In the genomic region with DNA sequence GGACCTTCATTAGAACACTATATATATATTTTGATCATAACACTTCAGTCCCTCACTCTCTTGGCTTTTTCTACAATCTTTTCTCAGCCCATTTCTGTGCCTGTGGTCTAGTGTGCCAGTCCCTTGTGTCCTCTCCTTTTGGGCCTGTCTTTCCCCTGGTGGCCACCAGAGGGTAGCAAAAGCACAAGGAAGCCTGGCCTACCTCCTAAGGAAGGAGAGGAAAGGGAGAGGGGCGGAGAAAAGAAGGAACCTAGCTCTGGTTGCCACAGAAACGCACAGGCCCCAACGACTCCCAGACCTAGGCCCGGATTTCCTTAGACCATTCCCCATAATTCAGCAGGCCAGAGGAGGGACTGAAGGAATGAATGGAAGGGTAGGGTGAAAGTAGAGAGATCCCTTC, we compare ENCODE assay signal across 8 mouse cellular contexts. TPM values are rescaled to one million over a fixed set of nuclear protein-coding genes. Genes with fewer than 3 reads are reported as not detected.
DNase-seq lines count a peak whose midpoint lies in the region; ATAC-seq and TF ChIP-seq lines count a peak whose summit lies in the region.

No protein-coding gene starts in this region.

- WGBS in bone marrow, adult 2 months, result 0% methylated on average over 4 of the region's 4 CpGs
- WGBS in embryonic facial prominence, embryonic 14.5 days, result 6% methylated on average over 4 of the region's 4 CpGs
- WGBS in limb, embryonic 12.5 days, result 0% methylated on average over 4 of the region's 4 CpGs
- 0% methylated on average over 4 of the region's 4 CpGs for WGBS in midbrain, postnatal 0 days

- no peaks in the 10 kb centered on the region; the same call in 1 of the 2 replicates for H3K4me1 ChIP-seq in bone marrow, adult 2 months (ENCODE audit: control insufficient read depth, insufficient read depth, low read length)
- peaks cover 51% of the 10 kb centered on the region for H3K4me1 ChIP-seq in embryonic facial prominence, embryonic 14.5 days (ENCODE audit: control insufficient read depth, insufficient read depth, low read length)
- H3K4me1 ChIP-seq in limb, embryonic 12.5 days (replicated peaks), result peaks cover 68% of the 10 kb centered on the region
- H3K4me1 ChIP-seq in midbrain, postnatal 0 days (ENCODE audit: insufficient read depth, low read length), result no peaks in the 10 kb centered on the region

- H3K4me2 ChIP-seq in embryonic facial prominence, embryonic 14.5 days (ENCODE audit: low read depth, low read length), result peak overlapping the region; percentile 57; the same call in 1 of the 2 replicates
- peak overlapping the region; percentile 63 for H3K4me2 ChIP-seq in limb, embryonic 12.5 days
- peak overlapping the region; percentile 29; the same call in 1 of the 2 replicates for H3K4me2 ChIP-seq in midbrain, postnatal 0 days (ENCODE audit: low read depth, low read length, poor library complexity, severe bottlenecking)

- TF ChIP-seq CTCF in bone marrow, adult 2 months (IDR thresholded peaks at IDR 0.05; ENCODE audit: control insufficient read depth, insufficient read depth, low read length), result peak; percentile 94
- TF ChIP-seq CTCF in midbrain, postnatal 0 days (IDR thresholded peaks at IDR 0.05), result peak; percentile 97

- no peak overlapping the region for H3K4me3 ChIP-seq in bone marrow, adult 2 months (replicated peaks; ENCODE audit: control insufficient read depth, low read depth, low read length)
- H3K4me3 ChIP-seq in embryonic facial prominence, embryonic 14.5 days (ENCODE audit: low read depth, low read length), result no peak overlapping the region
- no peak overlapping the region for H3K4me3 ChIP-seq in limb, embryonic 12.5 days (replicated peaks)
- H3K4me3 ChIP-seq in midbrain, postnatal 0 days (ENCODE audit: low read depth, low read length), result no peak overlapping the region

- peak; percentile 84 for DNase-seq in 416B (ENCODE audit: low read depth)
- DNase-seq in embryonic facial prominence, embryonic 14.5 days (ENCODE audit: low spot score), result peak; percentile 94
- peak; percentile 75 to 85 for DNase-seq in heart, adult 9 months (ENCODE audit: low spot score in 2 of 2)
- peak; percentile 82 to 92 for DNase-seq in kidney, adult 8-10 months
- DNase-seq in midbrain, postnatal 0 days (ENCODE audit: low spot score), result peak; percentile 91
- DNase-seq in spleen, postnatal 10 days (ENCODE audit: low spot score in 2 of 2), result peak; percentile 68 to 80

- peak; percentile 45 for ATAC-seq in embryonic facial prominence, embryonic 14.5 days (ENCODE audit: low read depth)
- ATAC-seq in limb, embryonic 12.5 days (ENCODE audit: insufficient number of reproducible peaks, insufficient read depth, low FRiP score, low TSS enrichment, low read depth), result peak; percentile 43; the same call in 1 of the 2 replicates
- ATAC-seq in midbrain, postnatal 0 days (ENCODE audit: low FRiP score), result 0 out of 2 replicates have a peak, but pooled peaks have one; percentile 11

- no peak overlapping the region for H3K27ac ChIP-seq in bone marrow, adult 2 months (ENCODE audit: control insufficient read depth, insufficient read depth, low read depth, low read length, poor library complexity)
- H3K27ac ChIP-seq in embryonic facial prominence, embryonic 14.5 days (replicated peaks; ENCODE audit: low read depth, low read length), result no peak overlapping the region
- H3K27ac ChIP-seq in limb, embryonic 12.5 days, result no peak overlapping the region
- peak overlapping the region; percentile 32; the same call in 1 of the 2 replicates for H3K27ac ChIP-seq in midbrain, postnatal 0 days (ENCODE audit: low read depth, low read length)

- TF ChIP-seq POLR2A in bone marrow, adult 2 months (IDR thresholded peaks at IDR 0.05; ENCODE audit: borderline replicate concordance, control insufficient read depth, low read depth, low read length), result no peak

- no peaks in the 10 kb centered on the region for H3K9me3 ChIP-seq in embryonic facial prominence, embryonic 14.5 days (ENCODE audit: control insufficient read depth, low read length)
- no peaks in the 10 kb centered on the region for H3K9me3 ChIP-seq in limb, embryonic 12.5 days
- no peaks in the 10 kb centered on the region for H3K9me3 ChIP-seq in midbrain, postnatal 0 days (ENCODE audit: low read length)

- no peak overlapping the region for H3K9ac ChIP-seq in embryonic facial prominence, embryonic 14.5 days (ENCODE audit: low read depth, low read length)
- 0 out of 2 replicates have a peak overlapping the region, but pooled peaks have one; percentile 23 for H3K9ac ChIP-seq in limb, embryonic 12.5 days (replicated peaks)
- H3K9ac ChIP-seq in midbrain, postnatal 0 days (replicated peaks; ENCODE audit: low read length, poor library complexity, severe bottlenecking), result peak overlapping the region; percentile 29; the same call in 1 of the 2 replicates

- no peaks in the 10 kb centered on the region for H3K36me3 ChIP-seq in embryonic facial prominence, embryonic 14.5 days (ENCODE audit: control insufficient read depth, insufficient read depth, low read length)
- H3K36me3 ChIP-seq in limb, embryonic 12.5 days, result peaks cover 10% of the 10 kb centered on the region; the same call in 1 of the 2 replicates
- peaks cover 16% of the 10 kb centered on the region for H3K36me3 ChIP-seq in midbrain, postnatal 0 days (ENCODE audit: insufficient read depth, low read length)

- peaks cover 31% of the 10 kb centered on the region for H3K27me3 ChIP-seq in embryonic facial prominence, embryonic 14.5 days (replicated peaks; ENCODE audit: control insufficient read depth, insufficient read depth, low read length)
- H3K27me3 ChIP-seq in limb, embryonic 12.5 days, result peaks cover 55% of the 10 kb centered on the region
- H3K27me3 ChIP-seq in midbrain, postnatal 0 days (ENCODE audit: insufficient read depth, low read length), result no peaks in the 10 kb centered on the region

RNA-seq across cellular contexts. Expression of a gene that starts 5.9 kb away (rescaled TPM):
- polyA plus RNA-seq in bone marrow, adult 2 months (2011; ENCODE audit: insufficient read depth, insufficient read length, low replicate concordance, missing spikeins), result 2.7 TPM in 1 of 2 replicates, not detected in the other
- 18.7 and 21.2 TPM in 2 replicates for polyA plus RNA-seq in embryonic facial prominence, embryonic 14.5 days (2014; fragmentation: Nextera tagmentation; extraction: Ambion mirVana)
- polyA plus RNA-seq in limb, embryonic 12.5 days (2016; fragmentation: Nextera tagmentation; extraction: Ambion mirVana), result 17.6 and 21.3 TPM in 2 replicates
- 93.5 and 115 TPM in 2 replicates for total RNA-seq in midbrain, postnatal 0 days (2014; rRNA removed)
- 52.3 and 58.4 TPM in 2 replicates for polyA plus RNA-seq in midbrain, postnatal 0 days (2015; fragmentation: Nextera tagmentation; extraction: Ambion mirVana)

RNA-seq across cellular contexts. Expression of a gene that starts 21.0 kb away (rescaled TPM):
- polyA plus RNA-seq in bone marrow, adult 2 months (2011; ENCODE audit: insufficient read depth, insufficient read length, low replicate concordance, missing spikeins), result not detected in 2 replicates
- 17.5 and 20.7 TPM in 2 replicates for polyA plus RNA-seq in embryonic facial prominence, embryonic 14.5 days (2014; fragmentation: Nextera tagmentation; extraction: Ambion mirVana)
- polyA plus RNA-seq in limb, embryonic 12.5 days (2016; fragmentation: Nextera tagmentation; extraction: Ambion mirVana), result 53.2 and 55.1 TPM in 2 replicates
- total RNA-seq in midbrain, postnatal 0 days (2014; rRNA removed), result 3.0 and 7.9 TPM in 2 replicates
- polyA plus RNA-seq in midbrain, postnatal 0 days (2015; fragmentation: Nextera tagmentation; extraction: Ambion mirVana), result 2.5 and 3.5 TPM in 2 replicates

RNA-seq across cellular contexts. Expression of a gene that starts 33.0 kb away (rescaled TPM):
- 112 and 187 TPM in 2 replicates for polyA plus RNA-seq in bone marrow, adult 2 months (2011; ENCODE audit: insufficient read depth, insufficient read length, low replicate concordance, missing spikeins)
- polyA plus RNA-seq in embryonic facial prominence, embryonic 14.5 days (2014; fragmentation: Nextera tagmentation; extraction: Ambion mirVana), result 44.4 and 51.7 TPM in 2 replicates
- 27.0 and 32.1 TPM in 2 replicates for polyA plus RNA-seq in limb, embryonic 12.5 days (2016; fragmentation: Nextera tagmentation; extraction: Ambion mirVana)
- total RNA-seq in midbrain, postnatal 0 days (2014; rRNA removed), result 63.4 and 88.8 TPM in 2 replicates
- 73.6 and 79.4 TPM in 2 replicates for polyA plus RNA-seq in midbrain, postnatal 0 days (2015; fragmentation: Nextera tagmentation; extraction: Ambion mirVana)

RNA-seq across cellular contexts. Expression of a gene that starts 35.9 kb away (rescaled TPM):
- 0.99 and 2.0 TPM in 2 replicates for polyA plus RNA-seq in bone marrow, adult 2 months (2011; ENCODE audit: insufficient read depth, insufficient read length, low replicate concordance, missing spikeins)
- polyA plus RNA-seq in embryonic facial prominence, embryonic 14.5 days (2014; fragmentation: Nextera tagmentation; extraction: Ambion mirVana), result 33.8 and 35.8 TPM in 2 replicates
- polyA plus RNA-seq in limb, embryonic 12.5 days (2016; fragmentation: Nextera tagmentation; extraction: Ambion mirVana), result 36.9 and 40.4 TPM in 2 replicates
- 6.6 and 7.1 TPM in 2 replicates for total RNA-seq in midbrain, postnatal 0 days (2014; rRNA removed)
- polyA plus RNA-seq in midbrain, postnatal 0 days (2015; fragmentation: Nextera tagmentation; extraction: Ambion mirVana), result 8.9 and 9.4 TPM in 2 replicates

RNA-seq across cellular contexts. Expression of a gene that starts 44.9 kb away (rescaled TPM):
- polyA plus RNA-seq in bone marrow, adult 2 months (2011; ENCODE audit: insufficient read depth, insufficient read length, low replicate concordance, missing spikeins), result 0.56 TPM in 1 of 2 replicates, not detected in the other
- polyA plus RNA-seq in embryonic facial prominence, embryonic 14.5 days (2014; fragmentation: Nextera tagmentation; extraction: Ambion mirVana), result not detected in 2 replicates
- polyA plus RNA-seq in limb, embryonic 12.5 days (2016; fragmentation: Nextera tagmentation; extraction: Ambion mirVana), result 0.18 and 0.20 TPM in 2 replicates
- not detected in 2 replicates for total RNA-seq in midbrain, postnatal 0 days (2014; rRNA removed)
- 0.31 and 0.51 TPM in 2 replicates for polyA plus RNA-seq in midbrain, postnatal 0 days (2015; fragmentation: Nextera tagmentation; extraction: Ambion mirVana)
